Mouse (Mus musculus): ENCODE measurements around the gene Chd5. TPM values are rescaled to one million over a fixed set of nuclear protein-coding genes. Genes with fewer than 3 reads are reported as not detected.

Chd5 gene
- polyA plus RNA-seq, 1 experiment from 2014 or later: 0.08 TPM

Other genes starting within 250 kb of the Chd5 start
- gene Tnfrsf25, start 222.7 kb upstream of the Chd5 start, polyA plus RNA-seq (2016; fragmentation: Nextera tagmentation; extraction: Ambion mirVana): 0.86 and 1.1 TPM in 2 replicates
- gene Espn, start 186.3 kb upstream of the Chd5 start, polyA plus RNA-seq (2016; fragmentation: Nextera tagmentation; extraction: Ambion mirVana): 1.3 and 1.6 TPM in 2 replicates
- gene Hes2, start 179.8 kb upstream of the Chd5 start, polyA plus RNA-seq (2016; fragmentation: Nextera tagmentation; extraction: Ambion mirVana): not detected in 2 replicates
- 63.4 and 64.6 TPM in 2 replicates for gene Acot7, start 160.5 kb upstream of the Chd5 start, polyA plus RNA-seq (2016; fragmentation: Nextera tagmentation; extraction: Ambion mirVana)
- 11.9 and 14.0 TPM in 2 replicates for gene Gpr153, start 64.4 kb upstream of the Chd5 start, polyA plus RNA-seq (2016; fragmentation: Nextera tagmentation; extraction: Ambion mirVana)
- gene Hes3, start 47.0 kb upstream of the Chd5 start, polyA plus RNA-seq (2016; fragmentation: Nextera tagmentation; extraction: Ambion mirVana): not detected in 2 replicates
- 24.0 and 25.4 TPM in 2 replicates for gene Icmt, start 41.4 kb upstream of the Chd5 start, polyA plus RNA-seq (2016; fragmentation: Nextera tagmentation; extraction: Ambion mirVana)
- 56.5 and 62.1 TPM in 2 replicates for gene Rnf207, start 19.7 kb upstream of the Chd5 start, polyA plus RNA-seq (2016; fragmentation: Nextera tagmentation; extraction: Ambion mirVana)
- 278 and 280 TPM in 2 replicates for gene Rpl22, start 12.9 kb upstream of the Chd5 start, polyA plus RNA-seq (2016; fragmentation: Nextera tagmentation; extraction: Ambion mirVana)
- gene Nphp4, start 138.1 kb downstream of the Chd5 start, polyA plus RNA-seq (2016; fragmentation: Nextera tagmentation; extraction: Ambion mirVana): 2.6 and 2.7 TPM in 2 replicates
- 5.2 and 5.6 TPM in 2 replicates for gene Kcnab2, start 139.2 kb downstream of the Chd5 start, polyA plus RNA-seq (2016; fragmentation: Nextera tagmentation; extraction: Ambion mirVana)